Mouse (Mus musculus): Measurements from ENCODE around the gene Olfr180. TPM values are rescaled to one million over a fixed set of nuclear protein-coding genes. Genes with fewer than 3 reads are reported as not detected.

Gene Olfr180
- polyA plus RNA-seq (2015; fragmentation: Illumina TruSeq; extraction: RNeasy Lipid Tissue Mini Kit (QIAGEN cat#74804); ENCODE audit: insufficient read depth, low replicate concordance) = not detected

DNA sequence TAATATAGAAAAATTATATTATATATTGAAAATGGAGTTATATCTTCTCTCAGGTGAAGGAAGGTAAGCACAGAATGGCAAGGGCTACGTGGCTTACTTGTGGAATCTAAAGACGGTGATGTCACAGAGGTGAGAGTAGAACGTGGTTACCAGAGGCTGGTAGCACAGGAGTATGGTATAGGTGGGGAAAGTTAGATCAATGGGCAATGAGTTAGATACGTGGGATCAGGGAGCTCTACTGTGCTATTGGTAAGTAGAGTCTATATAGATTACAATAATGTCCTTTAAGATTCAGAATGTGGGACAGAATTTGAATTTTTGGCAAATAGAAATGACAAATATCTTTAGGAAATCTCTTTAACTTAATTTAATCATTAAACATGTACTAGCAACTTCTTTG is at the start of gene Olfr180:
Gene Olfr180, minus strand, starts transcription at position 101 of the 400 bp plus-strand sequence.

DNA sequence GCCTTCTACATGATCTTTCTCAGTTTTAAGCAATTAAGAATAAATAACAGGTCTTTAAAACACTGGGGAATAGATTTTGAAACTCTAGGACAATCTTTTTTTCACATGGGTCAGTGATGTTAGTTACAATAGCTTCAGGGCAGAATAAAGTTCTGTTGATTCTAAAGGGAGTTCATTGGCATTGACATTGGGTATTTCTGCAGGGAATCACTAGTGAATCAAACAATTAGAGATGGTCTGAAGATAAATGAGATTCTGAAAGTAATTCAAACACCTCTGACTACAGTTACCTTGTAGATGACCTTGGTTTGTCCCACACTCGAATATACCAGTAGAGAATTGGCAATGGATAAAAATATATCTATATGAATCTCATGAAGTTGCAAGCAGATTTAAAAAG is 537 bp downstream of the Olfr180 start, which contains the start of gene Olfr181:
Gene Olfr181, minus strand, starts transcription at position 101 of the 400 bp plus-strand sequence.

DNA sequence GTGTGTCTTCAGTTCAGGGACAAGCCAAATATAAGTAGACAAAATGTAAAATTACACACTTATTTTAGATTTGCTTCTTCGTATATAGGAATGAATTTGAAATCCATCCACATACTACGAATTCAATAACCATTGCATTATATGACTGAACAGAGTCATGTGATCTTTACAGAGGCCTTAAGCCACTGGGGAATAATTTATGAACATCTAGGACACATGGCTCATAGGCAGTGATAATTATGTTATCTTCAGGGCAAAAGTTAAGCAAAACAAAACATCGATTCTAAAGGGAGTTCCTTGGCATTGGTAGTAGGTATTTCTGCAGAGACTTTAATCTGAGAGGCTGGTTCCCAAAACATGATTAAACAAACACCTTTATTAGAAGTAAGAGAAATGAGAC is 37.2 kb downstream of the Olfr180 start, which contains the start of gene Olfr178:
Gene Olfr178, minus strand, starts transcription at position 101 of the 400 bp plus-strand sequence.

DNA sequence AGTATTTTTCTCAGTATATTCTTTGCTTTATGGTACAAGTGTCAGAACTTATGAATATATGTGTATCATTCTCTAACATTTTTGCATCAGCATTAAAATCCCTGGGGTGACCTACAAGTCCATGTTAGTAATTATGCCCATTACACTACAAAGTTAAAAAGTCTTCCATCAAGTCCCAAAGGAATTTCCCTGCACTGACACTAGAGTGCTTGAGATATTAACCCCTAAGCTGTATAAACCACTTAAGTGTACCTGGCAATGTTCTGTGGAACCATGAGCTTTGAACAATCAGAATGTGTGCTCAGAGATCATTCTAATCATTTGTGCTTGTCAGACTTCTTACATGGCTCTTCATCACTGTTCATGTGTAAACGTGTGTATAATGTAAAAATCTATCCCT is 54.5 kb downstream of the Olfr180 start, which contains the start of gene Olfr177:
Gene Olfr177, minus strand, starts transcription at position 101 of the 400 bp plus-strand sequence.

Other genes with a start within 250 kb of the Olfr180 start
- gene Gpr15, start 210.3 kb downstream of the Olfr180 start, polyA plus RNA-seq (2015; fragmentation: Illumina TruSeq; extraction: RNeasy Lipid Tissue Mini Kit (QIAGEN cat#74804); ENCODE audit: insufficient read depth, low replicate concordance) = 1.9 TPM
- gene Cldnd1, start 201.5 kb downstream of the Olfr180 start, polyA plus RNA-seq (2015; fragmentation: Illumina TruSeq; extraction: RNeasy Lipid Tissue Mini Kit (QIAGEN cat#74804); ENCODE audit: insufficient read depth, low replicate concordance) = 48.4 TPM
- gene Olfr172, start 166.2 kb downstream of the Olfr180 start, polyA plus RNA-seq (2015; fragmentation: Illumina TruSeq; extraction: RNeasy Lipid Tissue Mini Kit (QIAGEN cat#74804); ENCODE audit: insufficient read depth, low replicate concordance) = not detected
- not detected for gene Olfr173, start 129.1 kb downstream of the Olfr180 start, polyA plus RNA-seq (2015; fragmentation: Illumina TruSeq; extraction: RNeasy Lipid Tissue Mini Kit (QIAGEN cat#74804); ENCODE audit: insufficient read depth, low replicate concordance)
- gene Olfr175-ps1, start 102.6 kb downstream of the Olfr180 start, polyA plus RNA-seq (2015; fragmentation: Illumina TruSeq; extraction: RNeasy Lipid Tissue Mini Kit (QIAGEN cat#74804); ENCODE audit: insufficient read depth, low replicate concordance) = not detected
- gene Olfr177, start 54.6 kb downstream of the Olfr180 start, polyA plus RNA-seq (2015; fragmentation: Illumina TruSeq; extraction: RNeasy Lipid Tissue Mini Kit (QIAGEN cat#74804); ENCODE audit: insufficient read depth, low replicate concordance) = not detected
- not detected for gene Olfr178, start 37.3 kb downstream of the Olfr180 start, polyA plus RNA-seq (2015; fragmentation: Illumina TruSeq; extraction: RNeasy Lipid Tissue Mini Kit (QIAGEN cat#74804); ENCODE audit: insufficient read depth, low replicate concordance)
- not detected for gene Olfr181, start 637 bp downstream of the Olfr180 start, polyA plus RNA-seq (2015; fragmentation: Illumina TruSeq; extraction: RNeasy Lipid Tissue Mini Kit (QIAGEN cat#74804); ENCODE audit: insufficient read depth, low replicate concordance)
- gene Olfr183, start 66.0 kb upstream of the Olfr180 start, polyA plus RNA-seq (2015; fragmentation: Illumina TruSeq; extraction: RNeasy Lipid Tissue Mini Kit (QIAGEN cat#74804); ENCODE audit: insufficient read depth, low replicate concordance) = not detected
- gene Olfr186, start 100.9 kb upstream of the Olfr180 start, polyA plus RNA-seq (2015; fragmentation: Illumina TruSeq; extraction: RNeasy Lipid Tissue Mini Kit (QIAGEN cat#74804); ENCODE audit: insufficient read depth, low replicate concordance) = not detected
- gene Olfr187, start 110.4 kb upstream of the Olfr180 start, polyA plus RNA-seq (2015; fragmentation: Illumina TruSeq; extraction: RNeasy Lipid Tissue Mini Kit (QIAGEN cat#74804); ENCODE audit: insufficient read depth, low replicate concordance) = not detected
- gene Olfr190, start 148.6 kb upstream of the Olfr180 start, polyA plus RNA-seq (2015; fragmentation: Illumina TruSeq; extraction: RNeasy Lipid Tissue Mini Kit (QIAGEN cat#74804); ENCODE audit: insufficient read depth, low replicate concordance) = not detected
- gene Olfr191, start 160.4 kb upstream of the Olfr180 start, polyA plus RNA-seq (2015; fragmentation: Illumina TruSeq; extraction: RNeasy Lipid Tissue Mini Kit (QIAGEN cat#74804); ENCODE audit: insufficient read depth, low replicate concordance) = not detected
- not detected for gene Olfr193, start 182.5 kb upstream of the Olfr180 start, polyA plus RNA-seq (2015; fragmentation: Illumina TruSeq; extraction: RNeasy Lipid Tissue Mini Kit (QIAGEN cat#74804); ENCODE audit: insufficient read depth, low replicate concordance)
- not detected for gene Olfr194, start 191.7 kb upstream of the Olfr180 start, polyA plus RNA-seq (2015; fragmentation: Illumina TruSeq; extraction: RNeasy Lipid Tissue Mini Kit (QIAGEN cat#74804); ENCODE audit: insufficient read depth, low replicate concordance)
- not detected for gene Olfr195, start 217.7 kb upstream of the Olfr180 start, polyA plus RNA-seq (2015; fragmentation: Illumina TruSeq; extraction: RNeasy Lipid Tissue Mini Kit (QIAGEN cat#74804); ENCODE audit: insufficient read depth, low replicate concordance)
- gene Olfr196, start 241.1 kb upstream of the Olfr180 start, polyA plus RNA-seq (2015; fragmentation: Illumina TruSeq; extraction: RNeasy Lipid Tissue Mini Kit (QIAGEN cat#74804); ENCODE audit: insufficient read depth, low replicate concordance) = not detected